Mouse (Mus musculus): ENCODE data around the gene 2310033P09Rik. TPM values are rescaled to one million over a fixed set of nuclear protein-coding genes. Genes with fewer than 3 reads are reported as not detected.
A peak's percentile ranks its signal among the peaks of the same experiment; 100 is the strongest.

2310033P09Rik gene
- polyA plus RNA-seq, 1 experiment from 2014 or later: 15.9 TPM

GRCm38 (mm10) chr11:59230144-59230760 is 22.1 kb downstream of the 2310033P09Rik start:
- Histone ChIP-seq H3K4me1 (replicated peaks) (peaks cover 37% of the 10 kb centered on the region), H3K36me3 (replicated peaks) (no peaks in the 10 kb centered on the region), H3K4me3 (replicated peaks) (no peak overlapping the region), H3K27me3 (peaks cover 28% of the 10 kb centered on the region), H3K9ac (no peak overlapping the region), H3K9me3 (replicated peaks) (no peaks in the 10 kb centered on the region), H3K4me2 (peak overlapping the region; percentile 21; the same call in 1 of the 2 replicates), H3K27ac (replicated peaks) (no peak overlapping the region)
- ATAC-seq (ENCODE audit: insufficient read depth): no peak
- WGBS (ENCODE audit: insufficient replicate concordance): 9% methylated on average over 7 of the region's 7 CpGs

GRCm38 (mm10) chr11:59232797-59233196 is 24.7 kb downstream of the 2310033P09Rik start:
- Histone ChIP-seq H3K27me3 (peaks cover 49% of the 10 kb centered on the region), H3K27ac (replicated peaks) (no peak overlapping the region), H3K36me3 (replicated peaks) (no peaks in the 10 kb centered on the region), H3K4me1 (replicated peaks) (peaks cover 16% of the 10 kb centered on the region), H3K9me3 (replicated peaks) (no peaks in the 10 kb centered on the region), H3K9ac (no peak overlapping the region), H3K4me3 (replicated peaks) (no peak overlapping the region), H3K4me2 (no peak overlapping the region)
- ATAC-seq (ENCODE audit: insufficient read depth): no peak
- WGBS (ENCODE audit: insufficient replicate concordance): 70% methylated on average over 2 of the region's 2 CpGs

GRCm38 (mm10) chr11:59238525-59239427 is 30.7 kb downstream of the 2310033P09Rik start:
- Histone ChIP-seq H3K4me3 (replicated peaks) (no peak overlapping the region), H3K27me3 (peaks cover 86% of the 10 kb centered on the region), H3K27ac (replicated peaks) (no peak overlapping the region), H3K36me3 (replicated peaks) (no peaks in the 10 kb centered on the region), H3K9me3 (replicated peaks) (no peaks in the 10 kb centered on the region), H3K4me2 (no peak overlapping the region), H3K9ac (no peak overlapping the region), H3K4me1 (replicated peaks) (peaks cover 6% of the 10 kb centered on the region)
- peak; percentile 67 for ATAC-seq (ENCODE audit: insufficient read depth)
- 7% methylated on average over 14 of the region's 15 CpGs for WGBS (ENCODE audit: insufficient replicate concordance)

- Histone ChIP-seq H3K9me3 (replicated peaks) (no peaks in the 10 kb centered on the region), H3K36me3 (replicated peaks) (no peaks in the 10 kb centered on the region), H3K27me3 (peaks cover 88% of the 10 kb centered on the region), H3K27ac (replicated peaks) (no peak overlapping the region), H3K4me3 (replicated peaks) (no peak overlapping the region), H3K4me1 (replicated peaks) (peaks cover 6% of the 10 kb centered on the region), H3K4me2 (no peak overlapping the region), H3K9ac (no peak overlapping the region)
- 52% methylated on average over 4 of the region's 4 CpGs for WGBS (ENCODE audit: insufficient replicate concordance)
- no peak for ATAC-seq (ENCODE audit: insufficient read depth)
These were observed 31.3 kb downstream of the 2310033P09Rik start for GRCm38 (mm10) chr11:59239428-59239785.

GRCm38 (mm10) chr11:59239796-59240195 is 31.7 kb downstream of the 2310033P09Rik start:
- Histone ChIP-seq H3K4me1 (replicated peaks) (peaks cover 6% of the 10 kb centered on the region), H3K9ac (no peak overlapping the region), H3K36me3 (replicated peaks) (no peaks in the 10 kb centered on the region), H3K27me3 (peaks cover 92% of the 10 kb centered on the region), H3K4me3 (replicated peaks) (no peak overlapping the region), H3K9me3 (replicated peaks) (no peaks in the 10 kb centered on the region), H3K27ac (replicated peaks) (no peak overlapping the region), H3K4me2 (no peak overlapping the region)
- ATAC-seq (ENCODE audit: insufficient read depth): no peak
- WGBS (ENCODE audit: insufficient replicate concordance): 75% methylated on average over 4 of the region's 4 CpGs

GRCm38 (mm10) chr11:59241841-59242240 is 33.7 kb downstream of the 2310033P09Rik start:
- Histone ChIP-seq H3K27me3 (peaks cover 98% of the 10 kb centered on the region), H3K9me3 (replicated peaks) (no peaks in the 10 kb centered on the region), H3K27ac (replicated peaks) (no peak overlapping the region), H3K36me3 (replicated peaks) (no peaks in the 10 kb centered on the region), H3K9ac (no peak overlapping the region), H3K4me3 (replicated peaks) (no peak overlapping the region), H3K4me1 (replicated peaks) (peaks cover 6% of the 10 kb centered on the region), H3K4me2 (no peak overlapping the region)
- 15% methylated on average over 3 of the region's 3 CpGs for WGBS (ENCODE audit: insufficient replicate concordance)
- no peak for ATAC-seq (ENCODE audit: insufficient read depth)

- H3K9ac ChIP-seq: no peak overlapping the region
- H3K9me3 ChIP-seq (replicated peaks): no peaks in the 10 kb centered on the region
- peaks cover 4% of the 10 kb centered on the region for H3K4me1 ChIP-seq (replicated peaks)
- no peak overlapping the region for H3K27ac ChIP-seq (replicated peaks)
- H3K27me3 ChIP-seq: peaks cover 99% of the 10 kb centered on the region
- H3K4me3 ChIP-seq (replicated peaks): no peak overlapping the region
- no peak for ATAC-seq (ENCODE audit: insufficient read depth)
- H3K4me2 ChIP-seq: no peak overlapping the region
- 19% methylated on average over 6 of the region's 6 CpGs for WGBS (ENCODE audit: insufficient replicate concordance)
- H3K36me3 ChIP-seq (replicated peaks): no peaks in the 10 kb centered on the region
These were observed 35.7 kb downstream of the 2310033P09Rik start for GRCm38 (mm10) chr11:59243856-59244255.

- Histone ChIP-seq H3K4me3 (replicated peaks) (no peak overlapping the region), H3K9me3 (replicated peaks) (no peaks in the 10 kb centered on the region), H3K9ac (no peak overlapping the region), H3K27me3 (peaks cover 98% of the 10 kb centered on the region), H3K4me1 (replicated peaks) (no peaks in the 10 kb centered on the region), H3K36me3 (replicated peaks) (no peaks in the 10 kb centered on the region), H3K4me2 (no peak overlapping the region), H3K27ac (replicated peaks) (no peak overlapping the region)
- 10% methylated on average over 10 of the region's 10 CpGs for WGBS (ENCODE audit: insufficient replicate concordance)
- ATAC-seq (ENCODE audit: insufficient read depth): no peak
These were observed 40.0 kb downstream of the 2310033P09Rik start for GRCm38 (mm10) chr11:59248101-59248500.

- 31% methylated on average over 7 of the region's 7 CpGs for whole genome bisulfite sequencing (ENCODE audit: insufficient replicate concordance)
- Histone ChIP-seq H3K9me3 (replicated peaks) (no peaks in the 10 kb centered on the region), H3K36me3 (replicated peaks) (no peaks in the 10 kb centered on the region), H3K4me3 (replicated peaks) (no peak overlapping the region), H3K4me1 (replicated peaks) (peaks cover 54% of the 10 kb centered on the region), H3K4me2 (peak overlapping the region; percentile 72), H3K9ac (no peak overlapping the region), H3K27ac (replicated peaks) (peak overlapping the region; percentile 92; the same call in 1 of the 2 replicates), H3K27me3 (peaks cover 78% of the 10 kb centered on the region)
- no peak for ATAC-seq (ENCODE audit: insufficient read depth)
These were observed 51.5 kb downstream of the 2310033P09Rik start for GRCm38 (mm10) chr11:59259647-59260046.

Data from liver, embryonic 15.5 days (tissue).